Mouse (Mus musculus): ENCODE data around the gene Gemin4. TPM values are rescaled to one million over a fixed set of nuclear protein-coding genes. Genes with fewer than 3 reads are reported as not detected.

Gene Gemin4
- polyA plus RNA-seq, 1 experiment from 2014 or later, result 28.3 TPM

DNA sequence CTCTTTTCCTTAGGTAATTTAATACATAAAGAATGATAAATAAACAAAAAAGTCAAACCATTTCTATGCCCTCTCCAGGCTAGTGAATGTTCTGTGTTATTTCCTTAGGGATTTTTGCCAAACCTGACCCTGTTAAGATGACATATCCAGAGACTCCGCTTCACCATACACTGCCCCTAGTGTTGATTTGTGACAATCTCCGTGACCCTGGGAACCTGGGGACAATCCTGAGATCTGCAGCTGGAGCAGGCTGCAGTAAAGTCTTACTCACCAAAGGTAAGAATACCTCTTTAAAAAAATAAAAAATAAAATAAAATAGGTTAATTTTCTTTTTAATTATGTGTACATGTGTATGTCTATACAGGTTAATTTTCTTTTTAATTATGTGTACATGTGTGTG lies 29.8 kb upstream of the Gemin4 start:
- Histone ChIP-seq H3K4me1 (peaks cover 17% of the 10 kb centered on the region), H3K9ac (no peak overlapping the region), H3K27me3 (no peaks in the 10 kb centered on the region), H3K4me3 (no peak overlapping the region), H3K4me2 (no peak overlapping the region), H3K9me3 (no peaks in the 10 kb centered on the region), H3K36me3 (peaks cover 20% of the 10 kb centered on the region), H3K27ac (no peak overlapping the region)
- ATAC-seq (ENCODE audit: borderline replicate concordance, extremely low read depth, low FRiP score, low TSS enrichment), result no peak
- WGBS, result 28% methylated on average over 2 of the region's 2 CpGs

DNA sequence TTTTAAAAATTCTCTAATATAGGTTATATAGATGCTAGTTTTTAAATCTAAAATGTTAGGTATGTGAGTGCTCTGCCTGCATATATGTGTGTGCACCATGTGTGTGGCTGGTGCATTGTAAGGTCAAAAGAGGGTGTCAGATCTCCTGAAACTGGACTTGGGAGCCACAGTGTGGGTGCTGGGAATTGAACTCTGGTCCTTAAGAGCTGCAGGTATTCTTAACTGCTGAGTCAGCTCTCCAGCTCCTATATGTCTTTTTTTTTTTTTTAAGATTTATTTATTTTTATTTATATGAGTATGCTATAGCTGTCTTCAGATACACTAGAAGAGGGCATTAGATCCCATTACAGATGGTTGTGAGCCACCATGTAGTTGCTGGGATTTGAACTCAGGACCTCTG lies 29.0 kb upstream of the Gemin4 start:
- Histone ChIP-seq H3K4me2 (no peak overlapping the region), H3K9ac (no peak overlapping the region), H3K9me3 (no peaks in the 10 kb centered on the region), H3K4me3 (no peak overlapping the region), H3K36me3 (peaks cover 20% of the 10 kb centered on the region), H3K27ac (no peak overlapping the region), H3K27me3 (no peaks in the 10 kb centered on the region), H3K4me1 (peaks cover 18% of the 10 kb centered on the region)
- no peak for ATAC-seq (ENCODE audit: borderline replicate concordance, extremely low read depth, low FRiP score, low TSS enrichment)

DNA sequence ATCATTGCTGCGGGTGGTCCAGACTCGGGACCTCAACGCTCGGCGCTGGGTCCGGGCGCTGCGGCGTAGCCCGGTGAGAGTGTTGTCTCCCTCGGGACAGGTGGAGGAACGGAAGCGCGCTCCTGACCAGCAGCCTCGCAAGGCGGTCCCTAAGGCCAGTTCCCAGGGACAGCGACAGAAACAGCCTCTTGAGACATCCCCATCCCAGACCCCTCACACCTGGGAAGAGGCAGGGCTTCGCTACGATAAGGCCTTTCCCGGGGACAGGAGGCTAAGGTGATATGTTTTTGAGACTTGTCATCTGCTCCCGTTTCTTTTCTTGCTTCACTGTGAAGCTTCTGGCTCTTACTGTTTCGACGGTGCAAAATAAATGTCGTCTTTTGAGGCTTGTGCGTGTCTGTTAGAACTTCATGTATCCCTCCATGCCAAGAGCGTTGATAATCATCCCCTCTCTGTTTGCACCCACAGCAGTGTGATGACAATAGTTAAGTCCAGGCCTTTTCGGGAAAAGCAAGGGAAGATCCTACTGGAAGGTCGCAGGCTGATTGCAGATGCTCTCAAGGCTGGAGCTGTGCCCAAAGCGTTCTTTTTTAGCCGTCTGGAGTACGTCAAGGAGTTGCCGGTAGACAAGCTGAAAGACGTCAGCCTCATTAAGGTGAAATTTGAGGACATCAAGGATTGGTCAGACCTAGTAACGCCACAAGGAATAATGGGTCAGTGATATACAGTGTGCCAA lies 26.5 kb upstream of the Gemin4 start:
- 2% methylated on average over 34 of the region's 34 CpGs for WGBS
- no peak for ATAC-seq (ENCODE audit: borderline replicate concordance, extremely low read depth, low FRiP score, low TSS enrichment)

DNA sequence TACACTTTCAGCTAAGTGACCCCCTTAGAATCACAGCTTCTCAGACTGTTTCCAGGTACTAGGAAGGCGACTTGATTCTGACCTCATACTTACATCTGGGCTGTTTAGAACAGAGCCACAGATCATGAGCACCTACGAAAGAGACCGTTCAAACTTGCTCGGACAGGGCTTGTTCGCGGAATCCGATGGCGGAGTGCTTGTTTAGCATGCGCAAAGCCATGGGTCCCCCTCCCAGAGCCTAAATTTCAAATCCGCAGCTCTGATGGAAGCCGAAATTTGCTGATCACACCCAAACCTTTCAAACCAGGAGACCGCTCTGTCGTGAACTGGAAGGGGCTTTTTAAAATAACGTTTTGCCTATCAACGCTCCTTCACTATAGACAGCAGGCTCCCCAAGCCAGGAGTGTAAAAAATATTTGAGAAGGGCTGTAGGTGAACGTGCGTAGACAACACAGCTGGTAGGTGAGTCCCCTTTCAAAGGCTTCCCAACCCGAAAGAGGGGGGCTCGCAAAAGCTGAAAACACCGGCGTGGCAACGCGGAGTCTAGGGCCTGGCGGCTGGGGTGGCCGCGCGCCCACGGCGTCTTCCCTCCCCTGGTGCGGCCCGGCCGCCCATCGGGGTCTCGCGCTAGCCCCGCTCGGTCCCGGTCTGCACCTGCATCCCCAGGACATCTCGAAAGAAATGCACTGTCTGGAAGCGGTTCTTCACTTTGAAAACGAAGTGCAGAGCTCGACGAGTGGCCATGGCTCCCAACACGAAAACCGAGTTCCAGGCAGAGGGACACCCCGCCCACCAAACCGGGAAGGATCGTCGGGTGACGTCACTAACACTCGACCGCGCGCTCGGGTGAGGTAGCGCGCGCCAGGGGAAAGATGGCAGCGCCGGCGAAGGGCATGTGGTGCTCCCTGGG lies 25.7 kb upstream of the Gemin4 start, which contains the start of the genes Mrm3 and Glod4:
Mrm3 (plus strand) TSS at position 815 of the 910 bp plus-strand sequence.
Glod4 (minus strand) TSS at position 825 of the 910 bp plus-strand sequence.
- H3K4me1 ChIP-seq, result peaks cover 18% of the 10 kb centered on the region
- H3K9ac ChIP-seq, result peak within 1 kb of the TSS; percentile 73
- H3K9me3 ChIP-seq, result no peaks in the 10 kb centered on the region
- WGBS, result under 1% methylated on average over 61 of the region's 61 CpGs
- H3K27ac ChIP-seq, result peak within 1 kb of the TSS; percentile 58
- H3K27me3 ChIP-seq, result no peaks in the 10 kb centered on the region
- H3K4me3 ChIP-seq, result peak within 1 kb of the TSS; percentile 79
- peak; percentile 87; the same call in 1 of the 2 replicates for ATAC-seq (ENCODE audit: borderline replicate concordance, extremely low read depth, low FRiP score, low TSS enrichment)
- peak within 1 kb of the TSS; percentile 81 for H3K4me2 ChIP-seq
- H3K36me3 ChIP-seq, result peaks cover 11% of the 10 kb centered on the region; the same call in 1 of the 2 replicates

More for the DNA sequence above, 26.5 kb upstream of the Gemin4 start:
- Histone ChIP-seq H3K9me3 (no peaks in the 10 kb centered on the region), H3K4me1 (peaks cover 18% of the 10 kb centered on the region), H3K9ac (peak overlapping the region; percentile 73), H3K36me3 (peaks cover 18% of the 10 kb centered on the region; the same call in 1 of the 2 replicates), H3K27me3 (no peaks in the 10 kb centered on the region), H3K27ac (no peak overlapping the region; the same call in 1 of the 2 replicates), H3K4me3 (peak overlapping the region; percentile 79), H3K4me2 (peak overlapping the region; percentile 81)

DNA sequence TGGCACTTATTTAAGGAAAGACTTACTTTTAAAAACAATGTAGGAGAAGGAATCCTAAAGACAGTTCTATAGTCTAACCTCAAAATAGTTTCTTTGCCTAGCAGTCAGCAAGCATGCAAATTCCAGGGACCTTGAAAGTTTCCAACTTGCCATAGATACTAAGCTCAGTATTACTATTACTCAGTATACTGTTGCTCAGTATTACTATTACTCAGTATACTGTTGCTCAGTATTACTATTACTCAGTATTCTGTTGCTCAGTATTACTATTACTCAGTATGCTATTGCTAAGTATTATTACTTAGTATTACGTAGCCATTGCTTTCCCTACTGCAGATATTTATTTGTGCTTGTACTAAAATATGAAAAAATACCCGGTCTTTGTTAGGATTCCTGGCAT lies 22.3 kb upstream of the Gemin4 start:
- Histone ChIP-seq H3K4me1 (peaks cover 14% of the 10 kb centered on the region), H3K36me3 (peaks cover 32% of the 10 kb centered on the region), H3K27me3 (no peaks in the 10 kb centered on the region), H3K9me3 (no peaks in the 10 kb centered on the region), H3K4me2 (no peak overlapping the region), H3K27ac (no peak overlapping the region), H3K4me3 (no peak overlapping the region), H3K9ac (no peak overlapping the region)
- WGBS, result 92% methylated on average over 2 of the region's 2 CpGs
- ATAC-seq (ENCODE audit: borderline replicate concordance, extremely low read depth, low FRiP score, low TSS enrichment), result no peak

DNA sequence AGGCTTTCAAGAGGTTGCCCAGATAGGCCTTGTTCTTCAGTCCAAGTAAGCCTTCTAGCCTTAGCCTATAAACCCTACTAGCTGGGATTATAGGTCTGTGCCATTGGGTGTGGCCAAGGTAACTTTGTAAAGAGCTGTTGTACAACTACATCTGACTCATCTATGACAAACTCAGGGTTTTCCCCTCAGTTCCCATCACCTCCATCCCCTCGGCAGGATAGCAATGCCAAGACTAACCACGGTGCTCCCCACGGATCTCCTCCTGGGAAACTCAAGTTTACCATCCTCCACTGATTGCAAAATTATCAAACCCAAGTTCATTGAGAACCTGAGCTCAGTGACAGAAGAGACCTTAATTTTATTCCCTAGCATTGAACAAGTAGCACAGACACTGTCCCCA lies 18.7 kb upstream of the Gemin4 start:
- Histone ChIP-seq H3K27ac (no peak overlapping the region), H3K9ac (no peak overlapping the region), H3K36me3 (peaks cover 59% of the 10 kb centered on the region), H3K4me3 (no peak overlapping the region), H3K27me3 (no peaks in the 10 kb centered on the region), H3K4me1 (no peaks in the 10 kb centered on the region), H3K9me3 (no peaks in the 10 kb centered on the region), H3K4me2 (no peak overlapping the region)
- 90% methylated on average over 3 of the region's 3 CpGs for WGBS
- ATAC-seq (ENCODE audit: borderline replicate concordance, extremely low read depth, low FRiP score, low TSS enrichment), result no peak

DNA sequence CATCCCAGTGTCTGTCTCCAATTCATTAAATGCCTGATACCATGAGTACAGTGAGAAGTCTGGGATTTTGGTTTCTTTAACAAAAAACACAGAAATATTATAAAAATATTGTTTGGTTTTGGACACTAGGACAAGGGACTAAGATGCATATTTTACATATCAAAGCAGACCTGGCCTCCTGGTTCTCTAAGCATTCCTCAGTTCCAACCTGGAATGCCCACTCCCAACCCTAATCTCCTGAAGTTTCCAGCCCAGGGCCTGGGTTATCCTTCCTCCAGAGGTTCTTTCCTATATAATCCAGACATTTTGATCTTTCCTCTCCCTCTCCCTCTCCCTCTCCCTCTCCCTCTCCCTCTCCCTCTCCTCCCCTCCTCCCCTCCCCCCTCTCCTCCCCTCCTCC lies 7.6 kb upstream of the Gemin4 start:
- Histone ChIP-seq H3K4me2 (no peak overlapping the region), H3K27me3 (no peaks in the 10 kb centered on the region), H3K9ac (no peak overlapping the region), H3K4me1 (no peaks in the 10 kb centered on the region), H3K9me3 (no peaks in the 10 kb centered on the region), H3K4me3 (no peak overlapping the region), H3K27ac (no peak overlapping the region), H3K36me3 (peaks cover 17% of the 10 kb centered on the region)
- no peak for ATAC-seq (ENCODE audit: borderline replicate concordance, extremely low read depth, low FRiP score, low TSS enrichment)

DNA sequence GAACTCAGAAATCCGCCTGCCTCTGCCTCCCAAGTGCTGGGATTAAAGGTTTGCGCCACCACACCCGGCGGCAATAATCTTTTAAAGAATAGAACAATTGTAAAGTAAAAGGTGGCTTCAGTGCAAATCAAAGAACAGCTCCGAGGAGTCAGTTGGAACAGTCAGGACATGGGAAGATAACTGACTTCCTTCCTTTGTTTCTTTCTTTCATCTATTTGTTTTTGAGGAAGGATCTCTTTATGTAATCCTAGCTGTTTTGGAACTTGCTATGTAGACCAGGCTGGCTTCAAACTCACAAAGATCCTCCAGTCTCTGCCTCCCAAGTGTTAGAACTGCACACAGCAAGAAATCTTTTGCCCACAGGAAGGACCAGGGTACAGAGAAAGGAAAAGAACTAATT lies 7.2 kb upstream of the Gemin4 start:
- peaks cover 17% of the 10 kb centered on the region for H3K36me3 ChIP-seq
- ATAC-seq (ENCODE audit: borderline replicate concordance, extremely low read depth, low FRiP score, low TSS enrichment), result no peak

DNA sequence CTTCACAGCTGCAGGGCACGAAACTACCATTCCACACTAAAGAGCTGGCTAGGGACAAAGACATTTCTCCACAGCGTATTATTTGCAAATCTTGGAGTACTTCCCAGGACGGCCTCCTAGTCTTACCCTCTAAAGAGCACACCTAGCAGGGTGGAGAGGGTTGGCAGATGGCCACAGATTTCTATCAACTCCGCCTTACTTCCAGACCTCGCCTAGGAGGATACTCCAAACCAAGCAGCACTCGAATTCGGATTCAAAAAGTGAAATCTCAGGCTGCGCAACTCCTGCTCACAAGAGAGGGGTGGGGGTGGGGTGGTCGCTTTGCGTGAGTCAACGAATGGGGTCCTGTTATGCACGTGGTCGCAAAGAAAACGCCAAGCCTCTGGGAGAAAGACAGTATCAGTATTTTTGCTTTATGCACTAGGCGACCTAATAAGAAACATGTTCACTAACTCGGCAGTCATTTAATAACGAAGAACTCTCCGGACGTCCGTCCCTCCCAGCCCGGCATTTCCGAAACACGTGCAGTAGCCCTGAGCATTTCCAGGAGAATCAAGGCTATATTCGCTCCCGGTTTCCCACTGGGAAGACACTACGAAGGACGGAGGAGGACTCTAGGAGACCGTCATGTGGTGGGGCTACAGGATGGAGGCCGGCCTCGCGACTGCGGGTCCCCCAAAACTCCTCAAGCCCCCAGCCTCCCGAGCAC lies 629 bp downstream of the Gemin4 start:
- Histone ChIP-seq H3K9me3 (no peaks in the 10 kb centered on the region), H3K27me3 (no peaks in the 10 kb centered on the region), H3K36me3 (peaks cover 24% of the 10 kb centered on the region), H3K4me2 (peak overlapping the region; percentile 77), H3K4me3 (peak overlapping the region; percentile 88), H3K9ac (peak overlapping the region; percentile 95), H3K27ac (peak overlapping the region; percentile 95), H3K4me1 (peaks cover 20% of the 10 kb centered on the region; the same call in 1 of the 2 replicates)
- WGBS, result 1% methylated on average over 33 of the region's 33 CpGs
- ATAC-seq (ENCODE audit: borderline replicate concordance, extremely low read depth, low FRiP score, low TSS enrichment), result peak; percentile 61

More for the DNA sequence above, 7.2 kb upstream of the Gemin4 start:
- Histone ChIP-seq H3K4me3 (no peak overlapping the region), H3K9ac (no peak overlapping the region), H3K4me1 (no peaks in the 10 kb centered on the region), H3K27me3 (no peaks in the 10 kb centered on the region), H3K9me3 (no peaks in the 10 kb centered on the region), H3K4me2 (no peak overlapping the region), H3K27ac (no peak overlapping the region)
- 88% methylated on average over 5 of the region's 5 CpGs for WGBS

DNA sequence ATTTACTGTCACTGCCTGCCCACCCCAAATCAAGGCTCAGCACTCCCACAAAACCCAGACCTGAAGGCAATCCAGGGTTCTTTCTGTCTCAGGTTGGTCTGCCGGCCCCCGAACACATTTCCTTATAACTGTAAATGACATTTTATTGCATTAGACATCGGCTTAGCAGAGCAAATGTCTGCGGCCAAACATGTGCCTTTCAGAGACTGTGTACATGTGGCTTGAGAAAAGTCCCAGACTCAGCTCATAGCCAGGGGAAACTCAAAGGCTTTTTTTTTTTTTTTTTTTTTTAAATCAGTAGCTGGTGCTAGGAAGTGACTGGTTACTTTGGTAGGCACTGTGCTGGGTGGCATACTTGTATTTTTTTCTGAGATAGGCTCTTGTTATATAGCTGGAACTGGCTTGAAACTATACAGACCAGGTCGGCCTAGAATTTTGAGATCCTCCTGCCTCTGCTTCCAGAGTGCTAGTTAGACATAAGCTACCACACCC lies 1.4 kb downstream of the Gemin4 start:
- Histone ChIP-seq H3K4me1 (peaks cover 20% of the 10 kb centered on the region; the same call in 1 of the 2 replicates), H3K9me3 (no peaks in the 10 kb centered on the region), H3K27ac (peak overlapping the region; percentile 95), H3K9ac (no peak overlapping the region), H3K4me3 (peak overlapping the region; percentile 88), H3K27me3 (no peaks in the 10 kb centered on the region), H3K36me3 (peaks cover 20% of the 10 kb centered on the region), H3K4me2 (peak overlapping the region; percentile 77)
- WGBS, result 88% methylated on average over 5 of the region's 5 CpGs
- ATAC-seq (ENCODE audit: borderline replicate concordance, extremely low read depth, low FRiP score, low TSS enrichment), result no peak

DNA sequence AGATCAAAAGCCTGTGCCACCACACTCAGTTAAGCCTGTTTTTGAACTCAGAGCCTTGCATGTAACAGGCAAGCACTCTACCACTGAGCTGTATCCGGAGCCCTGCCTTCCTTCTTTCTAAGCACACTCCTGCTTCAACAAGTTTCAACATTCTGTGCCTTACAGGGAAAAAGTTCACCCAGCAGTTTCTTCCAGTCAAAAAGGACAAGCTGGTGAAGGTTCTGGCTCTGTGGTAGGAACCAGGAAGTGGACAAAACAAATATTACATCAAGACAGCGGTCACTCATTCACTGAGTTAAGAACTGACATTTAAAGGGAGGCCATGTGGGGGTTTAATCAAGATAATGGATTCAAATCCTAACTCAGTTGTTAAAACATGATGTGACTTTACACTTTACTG lies 2.5 kb downstream of the Gemin4 start:
- Histone ChIP-seq H3K4me2 (no peak overlapping the region), H3K27ac (no peak overlapping the region), H3K4me1 (peaks cover 20% of the 10 kb centered on the region; the same call in 1 of the 2 replicates), H3K9ac (no peak overlapping the region), H3K36me3 (peaks cover 21% of the 10 kb centered on the region), H3K27me3 (no peaks in the 10 kb centered on the region), H3K4me3 (no peak overlapping the region), H3K9me3 (no peaks in the 10 kb centered on the region)
- ATAC-seq (ENCODE audit: borderline replicate concordance, extremely low read depth, low FRiP score, low TSS enrichment), result no peak
- WGBS, result 73% methylated on average over 2 of the region's 2 CpGs

All from lung, embryonic 15.5 days (tissue).